Mouse (Mus musculus) activated CD4-positive, CD25-positive, alpha-beta regulatory T cell (primary cell): ENCODE data around the gene Bloc1s1. TPM values are rescaled to one million over a fixed set of nuclear protein-coding genes. Genes with fewer than 3 reads are reported as not detected.

ENCODE experiments used
- polyA plus RNA-seq, 2 experiments: library from polyadenylated mRNA; unstranded; fragments of 100-300 nt; shearing (Covaris generic); gene quantifications; one replicate each; pipeline ENCODE4 v1.2.1; 2017

Gene Bloc1s1
- 100 to 1,000 TPM; 211 to 212 TPM for polyA plus RNA-seq

GRCm38 (mm10) chr10:128923935-128924334 lies at the start of gene Bloc1s1:
Bloc1s1 (minus strand) TSS chr10:128924035.

GRCm38 (mm10) chr10:128960590-128961584 lies 37.1 kb upstream of the Bloc1s1 start, which contains the start of gene Mettl7b:
Mettl7b (minus strand) TSS chr10:128960988.

DNA sequence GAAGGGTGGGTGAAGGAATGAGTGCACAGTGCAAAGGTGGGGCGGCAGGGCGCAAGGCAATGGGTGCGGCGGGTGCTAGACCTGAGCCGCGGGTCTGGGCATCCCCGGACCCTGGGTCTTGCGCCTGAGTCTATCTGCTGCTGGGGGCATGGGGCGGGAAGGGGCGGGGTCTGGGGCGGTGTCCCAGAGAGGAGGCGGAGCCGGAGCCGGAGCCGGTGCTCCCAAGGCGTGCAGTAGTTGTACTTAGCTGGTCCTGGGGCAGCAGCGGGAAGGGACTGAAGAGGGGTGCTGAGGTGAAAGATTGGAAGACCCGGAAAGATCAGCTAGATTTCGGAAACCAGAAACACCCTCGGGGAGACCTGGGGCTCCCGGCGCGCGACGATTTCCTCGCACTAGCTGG lies 9.7 kb upstream of the Bloc1s1 start, which contains the start of gene Itga7:
Itga7 (plus strand) TSS at position 245 of the 400 bp plus-strand sequence.

DNA sequence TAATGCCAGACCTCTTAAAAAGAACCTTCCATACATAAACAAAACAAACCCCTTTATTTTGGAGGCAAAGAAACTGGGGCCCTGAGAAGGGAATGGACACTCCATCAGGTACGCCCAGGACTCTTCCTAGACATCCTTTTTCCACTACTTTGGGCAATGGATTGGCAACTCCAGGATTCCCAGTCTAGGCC lies 1.1 kb downstream of the Bloc1s1 start, which contains the start of gene Rdh5:
Rdh5 (minus strand) TSS at position 67 of the 191 bp plus-strand sequence.

DNA sequence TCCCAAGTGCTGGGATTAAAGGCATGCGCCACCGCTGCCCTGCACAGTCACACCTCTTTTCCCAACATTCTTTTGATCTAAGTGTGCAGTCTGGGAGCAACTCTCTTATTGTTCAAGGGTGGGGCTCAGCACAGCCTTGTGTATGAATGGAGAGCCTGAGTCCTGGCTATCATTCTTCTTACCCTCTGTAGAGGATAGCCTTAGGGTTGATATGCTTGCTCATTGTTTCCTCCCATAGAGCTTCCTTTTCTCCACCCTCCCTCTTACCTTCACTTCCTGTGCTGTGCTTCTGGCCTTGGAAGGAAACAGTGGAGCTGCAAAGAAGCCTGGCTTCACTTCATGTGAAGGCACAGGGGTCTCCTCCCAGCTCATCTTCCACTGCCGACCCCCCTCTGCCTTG lies 23.1 kb downstream of the Bloc1s1 start, which contains the start of gene Cd63:
Cd63 (plus strand) TSS at position 292 of the 400 bp plus-strand sequence.

DNA sequence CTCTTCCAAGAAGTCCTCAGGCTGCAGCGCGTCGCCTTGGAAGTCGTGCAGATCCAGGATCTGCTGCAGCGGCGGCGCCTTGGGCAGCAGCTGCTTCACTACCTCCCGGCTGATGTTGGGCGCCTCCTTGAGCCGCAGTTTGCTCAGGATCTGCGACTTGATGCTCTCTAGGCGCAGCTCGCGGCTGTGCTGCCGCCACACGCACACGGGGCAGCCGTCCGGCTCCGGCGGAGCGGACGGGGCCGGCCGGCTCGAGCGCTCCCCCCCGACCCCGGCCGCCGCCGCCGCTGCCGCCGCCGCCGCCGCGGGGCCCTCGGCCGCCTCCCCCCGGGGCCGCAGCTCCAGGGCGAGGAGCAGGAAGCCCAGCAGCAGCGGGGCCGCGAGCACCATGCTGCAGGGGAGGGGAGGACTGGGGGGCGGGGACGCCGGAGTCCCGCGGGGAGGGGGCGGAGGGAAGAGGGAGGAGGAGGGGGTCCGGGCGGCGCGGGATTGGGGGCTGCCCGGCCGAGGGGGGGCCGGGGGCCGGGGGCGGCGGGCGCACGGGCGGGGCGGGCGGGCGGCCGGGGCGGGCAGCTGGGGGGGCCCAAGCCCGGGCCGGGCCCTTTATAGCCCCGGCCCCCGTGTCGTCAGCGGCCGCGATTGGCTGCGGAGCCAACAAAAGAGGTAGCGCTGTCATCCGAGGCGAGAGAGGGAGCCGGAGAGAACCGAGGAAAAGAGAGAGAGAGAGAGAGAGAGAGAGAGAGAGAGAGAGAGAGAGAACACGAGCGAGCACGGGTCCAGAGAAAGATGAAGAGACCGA lies 32.3 kb downstream of the Bloc1s1 start, which contains the start of gene Gdf11:
Gdf11 (minus strand) TSS at position 423 of the 799 bp plus-strand sequence.

Other genes starting within 250 kb of the Bloc1s1 start
- gene Suox, start 250.0 kb downstream of the Bloc1s1 start, polyA plus RNA-seq = 10 to 100 TPM; 45.6 to 47.3 TPM
- 10 to 100 TPM; 36.9 to 40.5 TPM for gene Rab5b, start 227.8 kb downstream of the Bloc1s1 start, polyA plus RNA-seq
- gene Pmel, start 219.8 kb downstream of the Bloc1s1 start, polyA plus RNA-seq = 1 to 10 TPM; 3.4 to 6.2 TPM
- 10 to 100 TPM; 42.5 to 47.5 TPM for gene Cdk2, start 219.0 kb downstream of the Bloc1s1 start, polyA plus RNA-seq
- gene Dgka, start 179.2 kb downstream of the Bloc1s1 start, polyA plus RNA-seq = 100 to 1,000 TPM; 586 to 621 TPM
- 10 to 100 TPM; 40.9 to 52.5 TPM for gene Pym1, start 176.1 kb downstream of the Bloc1s1 start, polyA plus RNA-seq
- gene Mmp19, start 133.1 kb downstream of the Bloc1s1 start, polyA plus RNA-seq = under 1 TPM; 0.43 to 0.45 TPM
- 10 to 100 TPM; 67.6 to 90.9 TPM for gene Dnajc14, start 120.0 kb downstream of the Bloc1s1 start, polyA plus RNA-seq
- gene Tmem198b, start 119.7 kb downstream of the Bloc1s1 start, polyA plus RNA-seq = 1 to 10 TPM; 2.8 to 4.2 TPM
- 100 to 1,000 TPM; 141 to 143 TPM for gene Sarnp, start 106.7 kb downstream of the Bloc1s1 start, polyA plus RNA-seq
- 10 to 100 TPM; 55.1 to 69.2 TPM for gene Ormdl2, start 102.4 kb downstream of the Bloc1s1 start, polyA plus RNA-seq
- gene Gdf11, start 32.3 kb downstream of the Bloc1s1 start, polyA plus RNA-seq = 1 to 10 TPM; 3.8 to 3.9 TPM
- gene Cd63, start 23.0 kb downstream of the Bloc1s1 start, polyA plus RNA-seq = 1 to 10 TPM; 2.9 to 7.2 TPM
- gene Rdh5, start 1.1 kb downstream of the Bloc1s1 start, polyA plus RNA-seq = 10 to 100 TPM in 1 of 2 experiments, 1 to 10 TPM in 1; 9.4 to 10.6 TPM
- 10 to 100 TPM; 10.4 to 15.0 TPM for gene Itga7, start 9.8 kb upstream of the Bloc1s1 start, polyA plus RNA-seq
- gene Mettl7b, start 37.0 kb upstream of the Bloc1s1 start, polyA plus RNA-seq = under 1 TPM in 1 of 2 experiments, not detected in 1; 0.33 TPM
- gene Olfr9, start 65.4 kb upstream of the Bloc1s1 start, polyA plus RNA-seq = not detected
- not detected for gene Olfr763, start 86.8 kb upstream of the Bloc1s1 start, polyA plus RNA-seq
- gene Olfr764-ps1, start 115.9 kb upstream of the Bloc1s1 start, polyA plus RNA-seq = under 1 TPM in 1 of 2 experiments, not detected in 1; 0.16 TPM
- not detected for gene Olfr765, start 126.0 kb upstream of the Bloc1s1 start, polyA plus RNA-seq
- gene Olfr766-ps1, start 144.9 kb upstream of the Bloc1s1 start, polyA plus RNA-seq = not detected
- under 1 TPM in 1 of 2 experiments, not detected in 1; 0.02 TPM for gene Olfr767, start 158.9 kb upstream of the Bloc1s1 start, polyA plus RNA-seq
- gene Olfr768, start 175.3 kb upstream of the Bloc1s1 start, polyA plus RNA-seq = not detected
- under 1 TPM in 1 of 2 experiments, not detected in 1; 0.11 TPM for gene Olfr769, start 193.8 kb upstream of the Bloc1s1 start, polyA plus RNA-seq
- gene Olfr770, start 215.0 kb upstream of the Bloc1s1 start, polyA plus RNA-seq = not detected
- not detected for gene Olfr771, start 240.7 kb upstream of the Bloc1s1 start, polyA plus RNA-seq